1 mouse cellular context compared by ENCODE assay signal in the genomic region with DNA sequence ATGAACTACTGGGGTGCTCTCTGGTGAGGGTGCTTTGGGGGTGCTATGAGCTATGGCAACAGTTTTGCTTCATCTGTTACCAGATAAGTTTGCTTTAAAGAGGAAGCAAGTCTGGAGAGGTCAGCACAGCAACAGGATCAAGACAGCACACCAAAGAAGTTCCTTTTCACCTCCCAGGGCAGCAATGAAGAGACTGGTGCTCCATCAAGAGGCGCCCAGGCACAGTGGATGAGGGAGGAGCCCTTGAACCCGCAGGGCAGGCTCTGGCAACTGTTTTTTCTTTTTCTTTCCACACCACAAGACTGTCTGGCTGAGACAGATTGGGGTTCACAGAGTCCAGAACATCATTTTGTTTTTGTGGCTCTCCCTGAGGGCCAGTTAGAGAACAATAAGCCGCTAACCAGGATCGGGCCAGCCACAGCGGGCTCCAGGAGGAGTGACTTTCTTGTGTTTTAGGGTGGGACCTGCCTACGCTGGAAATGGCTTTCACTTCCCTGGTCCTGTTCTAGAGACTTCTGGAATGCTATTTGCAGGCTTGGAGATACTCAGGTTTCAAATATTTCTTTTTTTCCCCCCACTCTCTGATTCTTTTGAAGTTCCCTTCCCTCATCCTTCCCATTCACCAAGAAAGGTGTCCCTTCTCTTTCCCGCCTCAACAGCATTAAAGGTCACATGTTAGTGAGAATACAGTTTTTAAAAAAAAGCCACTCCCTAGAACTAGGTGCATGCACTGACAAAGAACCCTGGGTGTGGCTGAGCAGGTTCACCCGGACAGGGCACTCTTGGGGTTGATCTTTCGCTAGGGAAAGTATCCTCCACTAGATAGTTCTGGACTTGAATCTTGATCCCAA.
TF ChIP-seq lines count a peak whose summit lies in the region.

No protein-coding gene starts in this region.

TF ChIP-seq in MEL, 35 proteins besides CTCF, POLR2A, EP300 and RAD21:
- 0 out of 2 replicates have a peak, but pooled peaks have one; percentile 14 for TF ChIP-seq GATA1 (IDR thresholded peaks at IDR 0.05; ENCODE audit: low read depth, low read length)
- peak; percentile 98 for TF ChIP-seq UBTF (IDR thresholded peaks at IDR 0.05; ENCODE audit: borderline replicate concordance, insufficient read depth, low read depth, low read length)
- TF ChIP-seq MXI1 (IDR thresholded peaks at IDR 0.05; ENCODE audit: low read depth, low read length): no peak
- peak; percentile 98 for TF ChIP-seq TBP (IDR thresholded peaks at IDR 0.05; ENCODE audit: low read depth, low read length)
TF ChIP-seq in MEL: peak in this region for 3.
